Mouse (Mus musculus) hindbrain, embryonic 11.5 days (tissue): Measurements from ENCODE around the gene Faim2. TPM values are rescaled to one million over a fixed set of nuclear protein-coding genes. Genes with fewer than 3 reads are reported as not detected.

Source experiments
- ATAC-seq: fragments of 200-750 bp; cut with Nextera tagmentation; 2 replicates; pipeline ENCODE4 v1.8.0; 2017; ENCODE audit warnings: mild to moderate bottlenecking, moderate TSS enrichment, moderate library complexity; ENCODE audit not compliant: low FRiP score
- DNase-seq: peaks from one replicate; pipeline ENCODE4 v3.0.0-alpha.2; 2015; ENCODE audit warnings: low spot score
- H3K27ac ChIP-seq: fragments of 300-500 bp; sonication (generic); 2 replicates; pipeline ENCODE4 v1.5.1; 2014; ENCODE audit warnings: mild to moderate bottlenecking, low read depth, low read length
- H3K27me3 ChIP-seq: fragments of 300-500 bp; sonication (generic); 2 replicates; pipeline ENCODE4 v1.6.1; 2014; ENCODE audit warnings: mild to moderate bottlenecking, low read length, moderate library complexity, mixed read lengths; ENCODE audit not compliant: control insufficient read depth, insufficient read depth
- H3K36me3 ChIP-seq: fragments of 300-500 bp; sonication (generic); 2 replicates; pipeline ENCODE4 v1.6.1; 2014; ENCODE audit warnings: mild to moderate bottlenecking, low read length, moderate library complexity, mixed read lengths; ENCODE audit not compliant: control insufficient read depth, insufficient read depth
- H3K4me1 ChIP-seq: fragments of 300-500 bp; sonication (generic); replicated peaks from 2 replicates; pipeline ENCODE4 v1.6.1; 2014; ENCODE audit warnings: low read length, mixed read lengths; ENCODE audit not compliant: control insufficient read depth, insufficient read depth
- H3K4me2 ChIP-seq: fragments of 300-500 bp; sonication (generic); replicated peaks from 2 replicates; pipeline ENCODE4 v1.6.1; 2014; ENCODE audit warnings: mild to moderate bottlenecking, low read depth, low read length
- H3K4me3 ChIP-seq: fragments of 300-500 bp; sonication (generic); 2 replicates; pipeline ENCODE4 v1.5.1; 2014; ENCODE audit warnings: low read depth, low read length
- H3K9ac ChIP-seq: fragments of 300-500 bp; sonication (generic); 2 replicates; pipeline ENCODE4 v1.6.1; 2014; ENCODE audit warnings: low read depth, low read length
- H3K9me3 ChIP-seq: fragments of 300-500 bp; sonication (generic); 2 replicates; pipeline ENCODE4 v1.6.1; 2016; ENCODE audit warnings: low read length; ENCODE audit not compliant: control insufficient read depth
- WGBS: fragments of 180-500 bp; shearing (Covaris S2); extraction: QIAGEN DNeasy Blood & Tissue Kit; methylation state at CpG from one replicate; pipeline ENCODE4 v1.1.7; 2014; 5-methylcytosine and 5-hydroxymethylcytosine counted together
- polyA plus RNA-seq: library from polyadenylated mRNA; unstranded; fragments of >200 nt; fragmentation: Nextera tagmentation; extraction: Ambion mirVana; gene quantifications from 2 replicates; pipeline ENCODE4 v1.2.1, GENCODE M21; 2014

The Faim2 gene
- 0.97 and 2.3 TPM in 2 replicates for polyA plus RNA-seq

GRCm38 (mm10) chr15:99527629-99528353 is at the start of gene Faim2:
TSS of gene Faim2 (minus strand) at chr15:99528165.
- ATAC-seq: no peak
- H3K27ac ChIP-seq: no peak within 1 kb of the TSS

GRCm38 (mm10) chr15:99569123-99569522 is 41.2 kb upstream of the Faim2 start:
- Histone ChIP-seq H3K9ac (no peak overlapping the region), H3K9me3 (no peaks in the 10 kb centered on the region), H3K4me3 (no peak overlapping the region), H3K36me3 (no peaks in the 10 kb centered on the region), H3K27me3 (no peaks in the 10 kb centered on the region), H3K4me1 (no peaks in the 10 kb centered on the region), H3K4me2 (no peak overlapping the region), H3K27ac (no peak overlapping the region)
- ATAC-seq: no peak
- no peak for DNase-seq
- WGBS: 77% methylated on average over 10 of the region's 10 CpGs

More at GRCm38 (mm10) chr15:99527629-99528353, at the start of gene Faim2:
- no peaks in the 10 kb centered on the region for H3K36me3 ChIP-seq
- H3K4me2 ChIP-seq: peak within 1 kb of the TSS; percentile 44
- 15% methylated on average over 21 of the region's 27 CpGs for WGBS
- no peaks in the 10 kb centered on the region for H3K27me3 ChIP-seq
- no peaks in the 10 kb centered on the region for H3K9me3 ChIP-seq
- peak; percentile 68 for DNase-seq
- H3K9ac ChIP-seq: peak within 1 kb of the TSS; percentile 52
- H3K4me3 ChIP-seq: peak within 1 kb of the TSS; percentile 19
- H3K4me1 ChIP-seq: 0 out of 2 replicates have a peak, but pooled peaks cover 2% of the 10 kb centered on the region

GRCm38 (mm10) chr15:99568682-99569081 is 40.7 kb upstream of the Faim2 start:
- no peaks in the 10 kb centered on the region for H3K27me3 ChIP-seq
- no peak for DNase-seq
- ATAC-seq: no peak
- H3K9ac ChIP-seq: no peak overlapping the region
- H3K4me3 ChIP-seq: no peak overlapping the region
- no peak overlapping the region for H3K27ac ChIP-seq
- H3K4me2 ChIP-seq: no peak overlapping the region
- no peaks in the 10 kb centered on the region for H3K36me3 ChIP-seq
- WGBS: 63% methylated on average over 6 of the region's 6 CpGs
- H3K4me1 ChIP-seq: no peaks in the 10 kb centered on the region
- H3K9me3 ChIP-seq: no peaks in the 10 kb centered on the region

- 75% methylated on average over 4 of the region's 4 CpGs for WGBS
- Histone ChIP-seq H3K4me1 (no peaks in the 10 kb centered on the region), H3K27ac (no peak overlapping the region), H3K4me2 (no peak overlapping the region), H3K9me3 (no peaks in the 10 kb centered on the region), H3K4me3 (no peak overlapping the region), H3K36me3 (no peaks in the 10 kb centered on the region), H3K27me3 (no peaks in the 10 kb centered on the region), H3K9ac (no peak overlapping the region)
- no peak for DNase-seq
- no peak for ATAC-seq
Observed at GRCm38 (mm10) chr15:99567371-99567770, 39.4 kb upstream of the Faim2 start.

- Histone ChIP-seq H3K36me3 (no peaks in the 10 kb centered on the region), H3K4me1 (no peaks in the 10 kb centered on the region), H3K9me3 (no peaks in the 10 kb centered on the region), H3K4me2 (no peak overlapping the region), H3K27me3 (no peaks in the 10 kb centered on the region), H3K27ac (no peak overlapping the region), H3K9ac (no peak overlapping the region), H3K4me3 (no peak overlapping the region)
- ATAC-seq (no peak), DNase-seq (no peak)
- WGBS: 86% methylated on average over 10 of the region's 10 CpGs
Observed at GRCm38 (mm10) chr15:99560246-99560645, 32.3 kb upstream of the Faim2 start.

- Histone ChIP-seq H3K4me3 (no peak overlapping the region), H3K27me3 (no peaks in the 10 kb centered on the region), H3K27ac (no peak overlapping the region), H3K9me3 (no peaks in the 10 kb centered on the region), H3K4me2 (no peak overlapping the region), H3K36me3 (no peaks in the 10 kb centered on the region), H3K9ac (no peak overlapping the region), H3K4me1 (no peaks in the 10 kb centered on the region)
- ATAC-seq (no peak), DNase-seq (no peak)
- 92% methylated on average over 1 of the region's 1 CpGs for WGBS
Observed at GRCm38 (mm10) chr15:99558947-99559346, 31.0 kb upstream of the Faim2 start.

GRCm38 (mm10) chr15:99553767-99554166 is 25.8 kb upstream of the Faim2 start:
- H3K27ac ChIP-seq: no peak overlapping the region
- H3K36me3 ChIP-seq: no peaks in the 10 kb centered on the region
- H3K9me3 ChIP-seq: no peaks in the 10 kb centered on the region
- H3K9ac ChIP-seq: no peak overlapping the region
- 71% methylated on average over 6 of the region's 6 CpGs for WGBS
- no peaks in the 10 kb centered on the region for H3K27me3 ChIP-seq
- no peak overlapping the region for H3K4me2 ChIP-seq
- no peaks in the 10 kb centered on the region for H3K4me1 ChIP-seq
- no peak for DNase-seq
- no peak for ATAC-seq
- no peak overlapping the region for H3K4me3 ChIP-seq

- no peaks in the 10 kb centered on the region for H3K4me1 ChIP-seq
- H3K27me3 ChIP-seq: no peaks in the 10 kb centered on the region
- no peak overlapping the region for H3K9ac ChIP-seq
- no peak overlapping the region for H3K4me2 ChIP-seq
- no peaks in the 10 kb centered on the region for H3K36me3 ChIP-seq
- ATAC-seq (no peak), DNase-seq (no peak)
- no peak overlapping the region for H3K4me3 ChIP-seq
- WGBS: 52% methylated on average over 2 of the region's 2 CpGs
- H3K9me3 ChIP-seq: no peaks in the 10 kb centered on the region
- no peak overlapping the region for H3K27ac ChIP-seq
Observed at GRCm38 (mm10) chr15:99549901-99550300, 21.9 kb upstream of the Faim2 start.

- Histone ChIP-seq H3K36me3 (no peaks in the 10 kb centered on the region), H3K4me2 (no peak overlapping the region), H3K4me1 (no peaks in the 10 kb centered on the region), H3K4me3 (no peak overlapping the region), H3K27ac (no peak overlapping the region), H3K9ac (no peak overlapping the region), H3K27me3 (no peaks in the 10 kb centered on the region), H3K9me3 (no peaks in the 10 kb centered on the region)
- 87% methylated on average over 6 of the region's 6 CpGs for WGBS
- DNase-seq (no peak), ATAC-seq (no peak)
Observed at GRCm38 (mm10) chr15:99547732-99548131, 19.8 kb upstream of the Faim2 start.
